Mouse (Mus musculus): Measurements from ENCODE around the gene Trnp1. TPM values are rescaled to one million over a fixed set of nuclear protein-coding genes. Genes with fewer than 3 reads are reported as not detected.

Trnp1 gene
- polyA plus RNA-seq, 1 experiment from 2014 or later: 1.4 TPM

DNA sequence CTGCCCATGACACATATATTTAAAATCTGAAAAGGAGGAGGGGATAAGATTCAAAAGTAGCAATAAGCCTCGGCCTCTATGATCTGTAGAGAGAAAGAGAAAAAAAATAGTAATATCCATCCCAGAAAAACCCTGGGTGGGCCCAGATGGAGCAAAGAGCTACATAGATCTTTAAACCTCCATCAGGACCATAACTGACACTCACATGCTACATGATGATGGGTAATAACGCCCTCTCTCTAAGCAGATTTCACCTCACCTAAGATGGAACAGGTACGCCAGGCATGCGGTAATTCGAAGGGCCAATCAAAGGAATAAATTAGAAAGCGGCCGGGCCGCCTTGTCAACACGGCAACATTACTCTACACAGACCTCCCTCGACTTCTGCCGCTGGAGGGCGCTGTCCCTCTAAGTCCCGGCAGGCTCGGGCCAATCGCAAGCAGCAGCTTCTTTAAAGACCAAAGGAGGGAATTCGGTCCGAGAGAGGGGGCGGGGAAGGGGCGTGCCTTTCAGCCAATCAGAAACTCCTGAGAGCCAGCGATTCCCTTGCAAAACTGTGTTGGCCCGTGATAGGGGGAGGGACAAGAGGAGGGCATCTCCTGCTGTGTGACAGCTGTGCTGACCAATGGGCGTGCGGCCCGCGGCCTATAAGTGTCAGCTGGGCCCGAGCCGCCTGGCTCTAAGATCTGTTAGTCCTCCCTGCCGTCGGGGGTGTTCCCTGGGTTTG is 18.7 kb downstream of the Trnp1 start, which contains the start of gene Tent5b:
Gene Tent5b, plus strand, starts transcription at position 675 of the 727 bp plus-strand sequence.
- peaks cover 8% of the 10 kb centered on the region for H3K4me1 ChIP-seq (ENCODE audit: control insufficient read depth, insufficient read depth, low read length)
- H3K27me3 ChIP-seq (ENCODE audit: control insufficient read depth, insufficient read depth, low read length): peaks cover 28% of the 10 kb centered on the region
- H3K9ac ChIP-seq (ENCODE audit: low read depth, low read length): peak within 1 kb of the TSS; percentile 48
- peak within 1 kb of the TSS; percentile 47 for H3K4me3 ChIP-seq (ENCODE audit: low read length)
- peak within 1 kb of the TSS; percentile 66 for H3K4me2 ChIP-seq (replicated peaks; ENCODE audit: low read depth, low read length)
- no peaks in the 10 kb centered on the region for H3K36me3 ChIP-seq (ENCODE audit: control insufficient read depth, insufficient read depth, low read length)
- 2% methylated on average over 29 of the region's 29 CpGs for WGBS
- H3K9me3 ChIP-seq (ENCODE audit: control insufficient read depth, low read length): no peaks in the 10 kb centered on the region
- ATAC-seq (ENCODE audit: low FRiP score, low TSS enrichment): peak; percentile 96
- H3K27ac ChIP-seq (ENCODE audit: low read depth, low read length): no peak within 1 kb of the TSS

- Histone ChIP-seq H3K9me3 (ENCODE audit: control insufficient read depth, low read length) (peaks cover 4% of the 10 kb centered on the region; the same call in 1 of the 2 replicates), H3K36me3 (ENCODE audit: control insufficient read depth, insufficient read depth, low read length) (no peaks in the 10 kb centered on the region), H3K9ac (ENCODE audit: low read depth, low read length) (no peak overlapping the region), H3K27ac (ENCODE audit: low read depth, low read length) (no peak overlapping the region), H3K4me1 (ENCODE audit: control insufficient read depth, insufficient read depth, low read length) (no peaks in the 10 kb centered on the region), H3K4me2 (replicated peaks; ENCODE audit: low read depth, low read length) (no peak overlapping the region), H3K27me3 (ENCODE audit: control insufficient read depth, insufficient read depth, low read length) (peaks cover 9% of the 10 kb centered on the region), H3K4me3 (ENCODE audit: low read length) (no peak overlapping the region)
- 56% methylated on average over 2 of the region's 2 CpGs for WGBS
- no peak for ATAC-seq (ENCODE audit: low FRiP score, low TSS enrichment)
Observed at GRCm38 (mm10) chr4:133473833-133474232, 24.5 kb downstream of the Trnp1 start.

- ATAC-seq (ENCODE audit: low FRiP score, low TSS enrichment): no peak
- no peak overlapping the region for H3K9ac ChIP-seq (ENCODE audit: low read depth, low read length)
- H3K27ac ChIP-seq (ENCODE audit: low read depth, low read length): no peak overlapping the region
- no peaks in the 10 kb centered on the region for H3K36me3 ChIP-seq (ENCODE audit: control insufficient read depth, insufficient read depth, low read length)
- H3K4me3 ChIP-seq (ENCODE audit: low read length): no peak overlapping the region
- WGBS: 81% methylated on average over 7 of the region's 7 CpGs
- no peak overlapping the region for H3K4me2 ChIP-seq (replicated peaks; ENCODE audit: low read depth, low read length)
- H3K4me1 ChIP-seq (ENCODE audit: control insufficient read depth, insufficient read depth, low read length): peaks cover 3% of the 10 kb centered on the region; the same call in 1 of the 2 replicates
- H3K27me3 ChIP-seq (ENCODE audit: control insufficient read depth, insufficient read depth, low read length): peaks cover 3% of the 10 kb centered on the region; the same call in 1 of the 2 replicates
- H3K9me3 ChIP-seq (ENCODE audit: control insufficient read depth, low read length): peaks cover 4% of the 10 kb centered on the region; the same call in 1 of the 2 replicates
Observed at GRCm38 (mm10) chr4:133471135-133471821, 27.1 kb downstream of the Trnp1 start.

DNA sequence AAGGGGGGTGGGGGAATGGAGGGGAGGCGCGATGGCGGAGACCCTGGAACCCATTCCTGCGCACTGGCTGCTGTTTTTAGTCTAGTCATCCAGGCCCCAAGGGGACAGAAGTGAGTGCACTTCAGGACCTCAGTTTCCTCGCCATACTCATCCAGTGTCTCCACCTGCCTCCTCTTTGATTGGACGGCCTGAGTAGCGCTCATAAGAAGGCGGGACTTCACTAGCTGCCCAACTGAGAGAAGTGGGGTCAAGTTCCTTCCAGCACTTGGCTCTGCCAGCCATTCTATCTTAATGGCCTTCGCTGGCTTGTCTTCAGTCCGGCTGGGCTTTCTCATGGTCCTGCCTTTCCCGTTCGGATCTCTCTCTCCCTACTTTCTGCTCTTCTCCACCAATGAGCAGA is 29.2 kb downstream of the Trnp1 start:
- H3K9me3 ChIP-seq (ENCODE audit: control insufficient read depth, low read length): peaks cover 4% of the 10 kb centered on the region; the same call in 1 of the 2 replicates
- H3K4me2 ChIP-seq (replicated peaks; ENCODE audit: low read depth, low read length): peak overlapping the region; percentile 93
- H3K27me3 ChIP-seq (ENCODE audit: control insufficient read depth, insufficient read depth, low read length): peaks cover 3% of the 10 kb centered on the region; the same call in 1 of the 2 replicates
- H3K27ac ChIP-seq (ENCODE audit: low read depth, low read length): no peak overlapping the region
- peaks cover 3% of the 10 kb centered on the region; the same call in 1 of the 2 replicates for H3K4me1 ChIP-seq (ENCODE audit: control insufficient read depth, insufficient read depth, low read length)
- H3K4me3 ChIP-seq (ENCODE audit: low read length): peak overlapping the region; percentile 4; the same call in 1 of the 2 replicates
- ATAC-seq (ENCODE audit: low FRiP score, low TSS enrichment): no peak
- 11% methylated on average over 12 of the region's 12 CpGs for WGBS
- no peak overlapping the region for H3K9ac ChIP-seq (ENCODE audit: low read depth, low read length)
- H3K36me3 ChIP-seq (ENCODE audit: control insufficient read depth, insufficient read depth, low read length): no peaks in the 10 kb centered on the region

- H3K4me2 ChIP-seq (replicated peaks; ENCODE audit: low read depth, low read length): peak overlapping the region; percentile 93
- H3K4me1 ChIP-seq (ENCODE audit: control insufficient read depth, insufficient read depth, low read length): peaks cover 5% of the 10 kb centered on the region; the same call in 1 of the 2 replicates
- H3K4me3 ChIP-seq (ENCODE audit: low read length): peak overlapping the region; percentile 44
- H3K9me3 ChIP-seq (ENCODE audit: control insufficient read depth, low read length): peaks cover 4% of the 10 kb centered on the region; the same call in 1 of the 2 replicates
- 0% methylated on average over 27 of the region's 27 CpGs for WGBS
- ATAC-seq (ENCODE audit: low FRiP score, low TSS enrichment): peak; percentile 77
- no peak overlapping the region for H3K27ac ChIP-seq (ENCODE audit: low read depth, low read length)
- peak overlapping the region; percentile 60 for H3K9ac ChIP-seq (ENCODE audit: low read depth, low read length)
- no peaks in the 10 kb centered on the region for H3K36me3 ChIP-seq (ENCODE audit: control insufficient read depth, insufficient read depth, low read length)
- H3K27me3 ChIP-seq (ENCODE audit: control insufficient read depth, insufficient read depth, low read length): peaks cover 3% of the 10 kb centered on the region; the same call in 1 of the 2 replicates
Observed at GRCm38 (mm10) chr4:133468080-133468479, 30.3 kb downstream of the Trnp1 start.

- ATAC-seq (ENCODE audit: low FRiP score, low TSS enrichment): no peak
- WGBS: 37% methylated on average over 6 of the region's 6 CpGs
- H3K9ac ChIP-seq (ENCODE audit: low read depth, low read length): no peak overlapping the region
- H3K9me3 ChIP-seq (ENCODE audit: control insufficient read depth, low read length): no peaks in the 10 kb centered on the region
- no peak overlapping the region for H3K4me2 ChIP-seq (replicated peaks; ENCODE audit: low read depth, low read length)
- H3K27ac ChIP-seq (ENCODE audit: low read depth, low read length): no peak overlapping the region
- H3K27me3 ChIP-seq (ENCODE audit: control insufficient read depth, insufficient read depth, low read length): no peaks in the 10 kb centered on the region
- H3K4me1 ChIP-seq (ENCODE audit: control insufficient read depth, insufficient read depth, low read length): peaks cover 11% of the 10 kb centered on the region
- no peak overlapping the region for H3K4me3 ChIP-seq (ENCODE audit: low read length)
- H3K36me3 ChIP-seq (ENCODE audit: control insufficient read depth, insufficient read depth, low read length): no peaks in the 10 kb centered on the region
Observed at GRCm38 (mm10) chr4:133463184-133463583, 35.2 kb downstream of the Trnp1 start.

GRCm38 (mm10) chr4:133461362-133461761 is 37.0 kb downstream of the Trnp1 start:
- WGBS: 74% methylated on average over 4 of the region's 4 CpGs
- no peaks in the 10 kb centered on the region for H3K36me3 ChIP-seq (ENCODE audit: control insufficient read depth, insufficient read depth, low read length)
- H3K4me2 ChIP-seq (replicated peaks; ENCODE audit: low read depth, low read length): no peak overlapping the region
- H3K4me3 ChIP-seq (ENCODE audit: low read length): no peak overlapping the region
- H3K9ac ChIP-seq (ENCODE audit: low read depth, low read length): no peak overlapping the region
- H3K27ac ChIP-seq (ENCODE audit: low read depth, low read length): no peak overlapping the region
- no peaks in the 10 kb centered on the region for H3K9me3 ChIP-seq (ENCODE audit: control insufficient read depth, low read length)
- no peaks in the 10 kb centered on the region for H3K27me3 ChIP-seq (ENCODE audit: control insufficient read depth, insufficient read depth, low read length)
- peaks cover 11% of the 10 kb centered on the region for H3K4me1 ChIP-seq (ENCODE audit: control insufficient read depth, insufficient read depth, low read length)
- no peak for ATAC-seq (ENCODE audit: low FRiP score, low TSS enrichment)

DNA sequence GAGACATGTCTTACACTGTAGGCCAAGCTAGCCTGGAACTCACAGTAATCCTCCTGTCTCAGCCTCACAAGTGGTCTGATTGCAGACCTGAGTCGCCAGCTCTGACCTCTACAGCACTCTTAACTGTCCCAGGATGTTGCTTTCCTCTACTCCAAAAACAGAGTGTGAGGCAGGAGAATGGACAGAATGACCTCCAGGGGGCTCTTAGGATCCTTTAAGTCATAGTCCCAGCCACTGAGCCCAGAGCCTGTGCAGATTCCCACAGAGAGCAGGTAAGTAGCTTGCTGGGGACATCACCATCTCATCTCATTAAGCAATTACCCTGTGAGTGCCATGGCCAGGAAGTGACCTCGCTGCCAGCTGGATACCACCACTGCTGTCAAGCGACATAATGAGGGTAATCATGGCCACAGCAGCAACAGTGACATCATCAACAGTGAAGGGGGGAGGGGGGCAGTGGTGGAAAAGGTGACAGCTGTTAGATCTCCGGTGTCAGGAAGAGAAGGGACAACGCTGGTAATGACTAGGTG is 37.5 kb downstream of the Trnp1 start:
- H3K27ac ChIP-seq (ENCODE audit: low read depth, low read length): no peak overlapping the region
- WGBS: 22% methylated on average over 5 of the region's 5 CpGs
- no peak overlapping the region for H3K4me3 ChIP-seq (ENCODE audit: low read length)
- peaks cover 11% of the 10 kb centered on the region for H3K4me1 ChIP-seq (ENCODE audit: control insufficient read depth, insufficient read depth, low read length)
- H3K9me3 ChIP-seq (ENCODE audit: control insufficient read depth, low read length): no peaks in the 10 kb centered on the region
- ATAC-seq (ENCODE audit: low FRiP score, low TSS enrichment): no peak
- no peaks in the 10 kb centered on the region for H3K36me3 ChIP-seq (ENCODE audit: control insufficient read depth, insufficient read depth, low read length)
- no peak overlapping the region for H3K4me2 ChIP-seq (replicated peaks; ENCODE audit: low read depth, low read length)
- H3K9ac ChIP-seq (ENCODE audit: low read depth, low read length): no peak overlapping the region
- no peaks in the 10 kb centered on the region for H3K27me3 ChIP-seq (ENCODE audit: control insufficient read depth, insufficient read depth, low read length)
